Mouse (Mus musculus) MEL (cell line): Measurements from ENCODE around the gene Gm12166. TPM values are rescaled to one million over a fixed set of nuclear protein-coding genes. Genes with fewer than 3 reads are reported as not detected.

Experiments
- DNase-seq: peaks from one replicate; pipeline ENCODE4 v3.0.0; 2011; ENCODE audit warnings: low read depth, low spot score
- H3K27ac ChIP-seq: 2 replicates; pipeline ENCODE4 v1.5.1; 2012; ENCODE audit warnings: low read depth, mild to moderate bottlenecking, control low read depth, low read length, moderate library complexity; ENCODE audit not compliant: control insufficient read depth
- H3K27me3 ChIP-seq, 2 experiments: fragments of 150-350 bp in 1 of 2; sonication (generic) in 1 of 2; 2 replicates each; pipeline ENCODE4 v1.6.1; 2012; ENCODE audit warnings: low read length in 2 of 2, mild to moderate bottlenecking in 2 of 2, improper control_type of control experiment in 1 of 2, moderate library complexity in 1 of 2; ENCODE audit not compliant: insufficient read depth in 2 of 2, control insufficient read depth in 1 of 2
- H3K36me3 ChIP-seq, 2 experiments: 2 replicates each; pipeline ENCODE4 v1.6.1; 2012 to 2014; ENCODE audit warnings: low read length in 2 of 2, improper control_type of control experiment in 1 of 2, inconsistent platforms in 1 of 2, mild to moderate bottlenecking in 1 of 2; ENCODE audit not compliant: insufficient read depth in 2 of 2, control insufficient read depth in 1 of 2
- H3K4me1 ChIP-seq, 2 experiments: fragments of 150-350 bp in 1 of 2; sonication (generic) in 1 of 2; 2 replicates each; pipeline ENCODE4 v1.6.1; 2012; ENCODE audit warnings: low read length in 2 of 2, improper control_type of control experiment in 1 of 2, mild to moderate bottlenecking in 1 of 2; ENCODE audit not compliant: insufficient read depth in 2 of 2, control insufficient read depth in 1 of 2
- H3K4me3 ChIP-seq, 2 experiments: fragments of 150-350 bp in 1 of 2; sonication (generic) in 1 of 2; 2 replicates each; pipeline ENCODE4 v1.5.1; 2012; ENCODE audit warnings: low read depth in 2 of 2, low read length in 2 of 2, mild to moderate bottlenecking in 2 of 2, moderate library complexity in 2 of 2, control low read depth in 1 of 2, improper control_type of control experiment in 1 of 2; ENCODE audit not compliant: control insufficient read depth in 1 of 2, insufficient read depth in 1 of 2
- H3K79me2 ChIP-seq: 2 replicates; pipeline ENCODE4 v1.6.1; 2012; ENCODE audit warnings: mild to moderate bottlenecking, low read length, moderate library complexity; ENCODE audit not compliant: control insufficient read depth, poor library complexity, insufficient read depth
- H3K9ac ChIP-seq: 2 replicates; pipeline ENCODE4 v1.6.1; 2012; ENCODE audit warnings: low read depth, mild to moderate bottlenecking, control low read depth, low read length, moderate library complexity; ENCODE audit not compliant: control insufficient read depth, poor library complexity, severe bottlenecking
- H3K9me3 ChIP-seq: fragments of 150-350 bp; sonication (generic); replicated peaks from 2 replicates; pipeline ENCODE4 v1.6.1; 2012; ENCODE audit warnings: mild to moderate bottlenecking, low read length, improper control_type of control experiment, moderate library complexity; ENCODE audit not compliant: insufficient read depth
- BHLHE40 ChIP-seq: IDR thresholded peaks from 2 replicates; pipeline ENCODE4 v1.6.1; 2012; ENCODE audit warnings: low read depth, mild to moderate bottlenecking, inconsistent platforms, low read length, improper control_type of control experiment, borderline replicate concordance
- ELF1 ChIP-seq: IDR thresholded peaks from 2 replicates; pipeline ENCODE4 v1.6.1; 2014; ENCODE audit warnings: low read depth, mild to moderate bottlenecking, inconsistent platforms, low read length, improper control_type of control experiment, moderate library complexity
- KAT2A ChIP-seq: conservative IDR thresholded peaks from 2 replicates; pipeline ENCODE4 v1.6.1; 2012; ENCODE audit warnings: low read depth, low read length, improper control_type of control experiment, inconsistent platforms
- MAFK ChIP-seq: IDR thresholded peaks from 2 replicates; pipeline ENCODE4 v1.6.1; 2011; ENCODE audit warnings: low read depth, mild to moderate bottlenecking, low read length, improper control_type of control experiment, borderline replicate concordance
- MAX ChIP-seq: IDR thresholded peaks from 2 replicates; pipeline ENCODE4 v1.6.1; 2011; ENCODE audit warnings: low read length, improper control_type of control experiment
- MAZ ChIP-seq: IDR thresholded peaks from 2 replicates; pipeline ENCODE4 v1.6.1; 2012; ENCODE audit warnings: low read depth, mild to moderate bottlenecking, inconsistent platforms, low read length, improper control_type of control experiment
- MXI1 ChIP-seq: IDR thresholded peaks from 2 replicates; pipeline ENCODE4 v1.6.1; 2011; ENCODE audit warnings: mild to moderate bottlenecking, low read depth, low read length, improper control_type of control experiment
- MYB ChIP-seq: IDR thresholded peaks from 2 replicates; pipeline ENCODE4 v1.6.1; 2011; ENCODE audit warnings: mild to moderate bottlenecking, low read depth, low read length, improper control_type of control experiment
- MYC ChIP-seq: IDR thresholded peaks from 2 replicates; pipeline ENCODE4 v1.6.1; 2011; ENCODE audit warnings: low read depth, mild to moderate bottlenecking, low read length, improper control_type of control experiment, moderate library complexity
- NRF1 ChIP-seq: IDR thresholded peaks from 2 replicates; pipeline ENCODE4 v1.6.1; 2014; ENCODE audit warnings: low read depth, mild to moderate bottlenecking, inconsistent platforms, low read length, improper control_type of control experiment, moderate library complexity; ENCODE audit not compliant: poor library complexity, insufficient read depth, severe bottlenecking
- POLR2AphosphoS2 ChIP-seq: IDR thresholded peaks from 2 replicates; pipeline ENCODE4 v1.6.1; 2011; ENCODE audit warnings: low read length, improper control_type of control experiment
- RCOR1 ChIP-seq: IDR thresholded peaks from 2 replicates; pipeline ENCODE4 v1.6.1; 2012; ENCODE audit warnings: low read depth, mild to moderate bottlenecking, inconsistent platforms, low read length, improper control_type of control experiment
- SIN3A ChIP-seq: IDR thresholded peaks from 2 replicates; pipeline ENCODE4 v1.6.1; 2012; ENCODE audit warnings: low read length, improper control_type of control experiment, inconsistent platforms
- SMC3 ChIP-seq: IDR thresholded peaks from 2 replicates; pipeline ENCODE4 v1.6.1; 2011; ENCODE audit warnings: low read depth, low read length, improper control_type of control experiment
- TAL1 ChIP-seq: IDR thresholded peaks from 2 replicates; pipeline ENCODE4 v1.6.1; 2012; ENCODE audit warnings: mild to moderate bottlenecking, inconsistent platforms, low read length, moderate library complexity, mixed read lengths
- TCF12 ChIP-seq: IDR thresholded peaks from 2 replicates; pipeline ENCODE4 v1.6.1; 2014; ENCODE audit warnings: low read depth, mild to moderate bottlenecking, inconsistent platforms, low read length, improper control_type of control experiment, moderate library complexity
- USF2 ChIP-seq, 2 experiments: IDR thresholded peaks; 2 replicates each; pipeline ENCODE4 v1.6.1; 2011 to 2012; ENCODE audit warnings: improper control_type of control experiment in 2 of 2, low read length in 2 of 2, borderline replicate concordance in 1 of 2, inconsistent platforms in 1 of 2, low read depth in 1 of 2, mild to moderate bottlenecking in 1 of 2; ENCODE audit not compliant: insufficient read depth in 1 of 2
- polyA plus RNA-seq, 2 experiments: library from polyadenylated mRNA; stranded (reverse) in 1 of 2; unstranded in 1 of 2; fragments of >175 nt in 1 of 2; fragments of >200 nt in 1 of 2; gene quantifications; 2 replicates each; pipeline versions ENCODE4 v1.2.1 to v1.2.4; 2012; ENCODE audit warnings: low replicate concordance in 2 of 2, low read depth in 1 of 2; ENCODE audit not compliant: insufficient read length in 2 of 2, insufficient read depth in 1 of 2, missing spikeins in 1 of 2
- total RNA-seq: library from RNA; depleted of rRNA; stranded (reverse); fragments of 300-350 nt; gene quantifications from 2 replicates; pipeline ENCODE4 v1.2.3, GENCODE M21; 2012

The Gm12166 gene
- total and polyA plus RNA-seq, 3 experiments, result 4.1 to 6.8 TPM; not detected in 1

DNA sequence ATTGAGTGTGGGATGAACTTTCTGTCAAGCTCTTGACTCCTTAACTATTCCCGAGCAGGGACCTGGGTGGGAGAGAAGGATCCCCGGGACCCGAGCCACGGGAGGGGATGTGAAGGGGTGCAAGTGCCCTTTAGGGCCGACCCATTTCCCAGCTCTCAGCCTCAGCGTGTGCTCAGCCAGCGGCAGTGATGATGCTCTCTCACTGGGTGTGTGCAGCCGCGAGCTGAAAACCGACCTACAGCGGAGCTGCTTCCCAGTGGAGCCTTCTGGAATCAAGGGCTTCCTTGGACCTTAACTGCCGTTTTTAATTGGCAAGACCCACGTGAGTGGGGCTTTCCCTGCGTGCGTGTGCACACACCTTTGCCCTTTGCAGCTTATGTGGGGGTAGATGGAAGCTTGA, 13.2 kb downstream of the Gm12166 start:
- DNase-seq, result no peak
- no peak overlapping the region for H3K27ac ChIP-seq
- peaks cover 0 to 2% of the 10 kb centered on the region in 2 experiments; a peak in 1 of 4 replicates for H3K27me3 ChIP-seq
- no peaks in the 10 kb centered on the region for H3K36me3 ChIP-seq
- no peaks in the 10 kb centered on the region for H3K4me1 ChIP-seq
- no peak for TF ChIP-seq MAX
- TF ChIP-seq SIN3A, result no peak
- TF ChIP-seq POLR2AphosphoS2, result no peak
- TF ChIP-seq MAZ, result no peak
- TF ChIP-seq SMC3, result no peak
- no peak for TF ChIP-seq KAT2A
- TF ChIP-seq BHLHE40, result no peak
- TF ChIP-seq USF2 (IDR thresholded peaks at IDR 0.05; ENCODE audit: borderline replicate concordance in 1 of 2, insufficient read depth in 1 of 2, low read depth in 1 of 2, low read length in 2 of 2), result no peak
- no peaks in the 10 kb centered on the region for H3K9me3 ChIP-seq
- H3K9ac ChIP-seq, result no peak overlapping the region
- no peak overlapping the region for H3K4me3 ChIP-seq
- H3K79me2 ChIP-seq, result no peaks in the 10 kb centered on the region

DNA sequence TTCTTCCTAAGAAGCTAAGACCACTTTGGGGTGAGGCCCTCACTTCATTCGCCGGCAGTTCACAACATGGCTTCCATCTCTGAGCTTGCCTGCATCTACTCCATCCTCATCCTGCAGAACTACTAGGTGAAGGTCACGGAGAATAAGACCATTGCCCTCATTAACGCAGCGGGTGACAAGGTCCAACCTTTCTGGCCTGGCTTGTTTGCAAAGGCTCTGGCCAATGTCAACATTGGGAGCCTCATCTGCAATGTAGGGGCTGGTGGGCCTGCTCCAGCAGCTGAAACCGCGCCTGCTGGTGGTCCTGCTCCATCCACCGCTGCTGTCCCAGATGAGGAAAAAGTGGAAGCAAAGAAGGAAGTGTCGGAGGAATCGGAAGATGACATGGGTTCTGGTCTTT, 15.7 kb downstream of the Gm12166 start:
- no peaks in the 10 kb centered on the region for H3K9me3 ChIP-seq
- H3K9ac ChIP-seq, result no peak overlapping the region
- H3K4me3 ChIP-seq, result no peak overlapping the region
- no peaks in the 10 kb centered on the region for H3K79me2 ChIP-seq
- H3K27ac ChIP-seq, result no peak overlapping the region
- no peaks in the 10 kb centered on the region for H3K36me3 ChIP-seq
- H3K4me1 ChIP-seq, result no peaks in the 10 kb centered on the region
- no peak for DNase-seq
- no peak for TF ChIP-seq ELF1
- no peak for TF ChIP-seq TAL1
- no peak for TF ChIP-seq NRF1
- TF ChIP-seq MAFK, result no peak
- TF ChIP-seq MAX, result no peak
- TF ChIP-seq MXI1, result no peak
- TF ChIP-seq MYB, result no peak
- no peak for TF ChIP-seq TCF12
- TF ChIP-seq MYC, result no peak
- TF ChIP-seq RCOR1, result no peak
- TF ChIP-seq SIN3A, result no peak
- TF ChIP-seq USF2 (IDR thresholded peaks at IDR 0.05; ENCODE audit: borderline replicate concordance in 1 of 2, insufficient read depth in 1 of 2, low read depth in 1 of 2, low read length in 2 of 2), result no peak
- H3K27me3 ChIP-seq, result peaks cover 0 to 2% of the 10 kb centered on the region in 2 experiments; a peak in 1 of 4 replicates
